Mouse (Mus musculus) B cell, adult 62 days (primary cell): ENCODE data around the gene Sema3c. TPM values are rescaled to one million over a fixed set of nuclear protein-coding genes. Genes with fewer than 3 reads are reported as not detected.

Source experiments
- total RNA-seq: library from RNA; stranded (reverse); gene quantifications from 4 replicates; pipeline ENCODE4 v1.2.4, GENCODE M21; 2023

Sema3c gene
- 0.33 to 0.47 TPM in 2 of 4 replicates, not detected in the others for total RNA-seq

DNA sequence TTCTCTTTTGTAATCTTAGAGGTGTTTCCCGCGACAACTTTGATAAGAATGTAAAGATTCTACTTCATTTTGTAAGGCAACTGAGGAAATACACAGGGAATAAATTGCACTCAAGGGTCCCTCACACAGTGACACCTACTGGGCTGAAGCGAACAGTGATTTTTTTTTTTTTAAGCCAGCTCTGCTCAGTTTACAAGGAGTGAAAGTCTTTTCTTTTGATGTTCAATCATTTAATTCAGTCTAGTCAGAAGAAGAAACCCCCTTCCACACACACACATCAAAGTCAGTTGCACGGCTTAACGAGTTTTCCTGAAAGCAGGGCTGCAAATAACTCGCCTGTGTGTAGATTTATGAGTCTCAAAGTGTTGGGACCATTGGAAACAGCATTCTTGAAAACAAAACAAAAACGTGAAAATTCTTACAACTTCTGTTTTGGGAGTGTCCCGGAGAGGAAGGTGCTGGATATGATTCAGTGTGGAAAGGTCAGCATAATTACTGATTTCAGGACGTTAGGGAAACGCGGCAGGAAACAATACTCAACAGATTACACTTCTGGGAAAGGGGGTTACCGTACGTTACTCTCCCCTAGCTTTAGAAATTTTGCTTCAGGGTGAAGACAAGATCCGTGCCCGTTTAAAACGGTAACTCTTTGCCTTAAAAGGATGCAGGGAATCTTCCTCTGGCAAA is at the start of gene Sema3c:
Gene Sema3c (plus strand): TSS at position 588 of the 687 bp plus-strand sequence.

Other genes starting within 250 kb of the Sema3c start
- gene Speer4f2, start 201.1 kb upstream of the Sema3c start, total RNA-seq, result not detected in 4 replicates
- not detected in 4 replicates for gene Speer4f1, start 98.2 kb upstream of the Sema3c start, total RNA-seq